Mouse (Mus musculus): ENCODE results near the gene Wrap53. TPM values are rescaled to one million over a fixed set of nuclear protein-coding genes. Genes with fewer than 3 reads are reported as not detected.
"Not testable (repeated sequence)": the region's sequence is repeated elsewhere in the genome, so short reads cannot be mapped to it uniquely, and the experiment has no call there.

Wrap53 gene
- polyA plus RNA-seq, 1 experiment from 2014 or later: 23.2 TPM

DNA sequence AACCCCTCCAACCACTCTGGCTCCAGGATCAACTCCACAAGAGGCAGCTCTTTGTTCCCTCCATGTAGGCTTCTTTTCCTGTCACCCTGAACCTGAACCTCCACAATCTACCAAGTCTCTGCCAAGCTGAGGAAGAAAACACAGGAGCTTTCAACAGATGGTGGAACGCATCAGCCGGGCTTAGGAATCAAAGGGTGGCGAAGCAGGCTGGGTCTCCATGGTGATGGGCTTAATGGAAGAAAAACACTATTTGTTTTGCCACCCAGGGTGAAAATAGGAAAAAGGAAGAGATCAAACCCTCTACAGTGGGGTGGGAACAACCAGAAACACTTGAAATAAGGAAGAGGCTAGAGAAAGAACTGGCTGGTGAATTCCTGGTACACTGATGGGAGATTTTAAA is 36.5 kb downstream of the Wrap53 start:
- H3K9ac ChIP-seq: no peak overlapping the region
- no peak for ATAC-seq (replicated peaks)
- 6% methylated on average over 3 of the region's 3 CpGs for WGBS

DNA sequence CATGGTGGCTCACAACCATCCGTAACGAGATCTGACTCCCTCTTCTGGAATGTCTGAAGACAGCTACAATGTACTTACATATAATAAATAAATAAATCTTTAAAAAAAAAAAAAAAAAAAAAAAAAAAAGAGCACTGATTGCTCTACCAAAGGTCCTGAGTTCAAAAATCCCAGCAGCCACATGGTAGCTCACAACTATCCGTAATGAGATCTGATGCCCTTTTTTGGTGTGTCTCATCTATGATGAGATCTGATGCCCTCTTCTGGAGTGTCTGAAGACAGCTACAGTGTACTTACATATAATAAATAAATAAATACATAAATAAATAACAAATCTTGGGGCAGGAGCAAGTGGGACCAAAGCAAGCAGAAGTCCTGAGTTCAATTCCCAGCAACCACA is 38.3 kb downstream of the Wrap53 start:
- 77% methylated on average over 3 of the region's 3 CpGs for WGBS
- not testable (repeated sequence) for H3K4me2 ChIP-seq; H3K9me3 ChIP-seq; H3K9ac ChIP-seq; H3K36me3 ChIP-seq (replicated peaks); ATAC-seq (replicated peaks); H3K27me3 ChIP-seq (replicated peaks); H3K27ac ChIP-seq; H3K4me3 ChIP-seq
- peaks cover 39% of the 10 kb centered on the region for H3K4me1 ChIP-seq

More for the DNA sequence above, 36.5 kb downstream of the Wrap53 start:
- peaks cover 58% of the 10 kb centered on the region for H3K4me1 ChIP-seq
- no peak overlapping the region for H3K4me3 ChIP-seq
- H3K36me3 ChIP-seq (replicated peaks): no peaks in the 10 kb centered on the region
- H3K27me3 ChIP-seq (replicated peaks): no peaks in the 10 kb centered on the region
- peak overlapping the region; percentile 10; the same call in 1 of the 2 replicates for H3K4me2 ChIP-seq
- peak overlapping the region; percentile 71 for H3K27ac ChIP-seq
- no peaks in the 10 kb centered on the region for H3K9me3 ChIP-seq

GRCm38 (mm10) chr11:69540700-69541099 is 39.4 kb downstream of the Wrap53 start:
- Histone ChIP-seq H3K4me1 (peaks cover 29% of the 10 kb centered on the region), H3K9ac (no peak overlapping the region), H3K9me3 (no peaks in the 10 kb centered on the region), H3K27me3 (replicated peaks) (no peaks in the 10 kb centered on the region), H3K4me3 (no peak overlapping the region), H3K27ac (no peak overlapping the region), H3K4me2 (no peak overlapping the region), H3K36me3 (replicated peaks) (no peaks in the 10 kb centered on the region)
- WGBS: 100% methylated on average over 2 of the region's 2 CpGs
- ATAC-seq (replicated peaks): no peak

DNA sequence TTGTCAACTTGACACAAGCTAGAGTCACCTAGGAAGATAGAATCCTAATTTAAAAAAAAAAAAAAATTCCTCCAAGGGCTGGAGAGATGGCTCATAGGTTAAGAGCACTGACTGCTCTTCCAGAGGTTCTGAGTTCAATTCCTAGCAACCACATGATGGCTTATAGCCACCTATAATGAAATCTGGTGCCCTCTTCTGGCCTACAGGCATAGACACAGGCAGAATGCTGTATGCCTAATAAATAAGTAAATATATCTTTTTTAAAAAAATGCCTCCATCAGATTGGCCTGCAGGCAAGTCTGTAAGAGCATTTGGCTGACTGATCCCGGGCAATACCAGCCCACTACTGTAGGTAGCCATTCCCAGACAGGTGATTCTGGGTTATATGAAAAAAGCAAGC is 45.1 kb downstream of the Wrap53 start:
- H3K36me3 ChIP-seq (replicated peaks): no peaks in the 10 kb centered on the region
- H3K27ac ChIP-seq: no peak overlapping the region
- no peaks in the 10 kb centered on the region for H3K4me1 ChIP-seq
- H3K9me3 ChIP-seq: no peaks in the 10 kb centered on the region
- no peak overlapping the region for H3K4me3 ChIP-seq
- H3K27me3 ChIP-seq (replicated peaks): no peaks in the 10 kb centered on the region
- no peak overlapping the region for H3K9ac ChIP-seq
- no peak overlapping the region for H3K4me2 ChIP-seq
- no peak for ATAC-seq (replicated peaks)
- WGBS: 80% methylated on average over 1 of the region's 1 CpGs

DNA sequence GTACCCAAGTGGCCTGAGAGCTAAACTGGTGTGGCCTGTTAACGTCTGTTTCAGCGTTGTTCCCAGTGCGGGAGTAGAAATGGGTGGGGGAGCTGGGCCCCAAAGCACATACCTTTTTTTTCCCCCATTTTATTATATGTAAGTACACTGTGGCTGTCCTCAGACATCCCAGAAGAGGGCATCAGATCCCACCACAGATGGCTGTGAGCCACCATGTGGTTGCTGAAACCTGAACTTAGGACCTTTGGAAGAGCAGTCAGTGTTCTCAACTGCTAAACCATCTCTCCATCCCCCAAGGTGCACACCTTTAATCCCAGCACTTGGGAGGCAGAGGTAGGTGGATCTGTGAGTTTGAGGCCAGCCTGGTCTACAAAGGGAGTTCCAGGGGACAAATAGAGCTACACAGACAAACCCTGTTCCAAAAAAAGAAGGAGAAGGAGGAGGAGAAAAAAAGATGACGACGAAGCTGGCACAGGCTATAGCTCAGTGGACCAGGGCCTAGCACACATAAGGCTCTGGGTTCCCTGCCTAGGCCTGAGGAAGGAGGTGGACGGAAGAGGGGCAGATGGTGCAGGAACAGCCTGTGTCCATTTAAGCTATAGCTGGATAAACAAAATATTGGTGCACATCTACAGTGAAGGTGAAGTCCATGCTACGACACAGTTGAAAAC is 47.4 kb downstream of the Wrap53 start:
- Histone ChIP-seq H3K9ac (no peak overlapping the region), H3K4me2 (no peak overlapping the region), H3K4me1 (peaks cover 5% of the 10 kb centered on the region), H3K9me3 (no peaks in the 10 kb centered on the region), H3K36me3 (replicated peaks) (no peaks in the 10 kb centered on the region), H3K27ac (no peak overlapping the region), H3K4me3 (no peak overlapping the region), H3K27me3 (replicated peaks) (no peaks in the 10 kb centered on the region)
- ATAC-seq (replicated peaks): no peak
- 87% methylated on average over 7 of the region's 7 CpGs for WGBS

- H3K4me3 ChIP-seq; H3K27me3 ChIP-seq (replicated peaks); H3K27ac ChIP-seq; H3K36me3 ChIP-seq (replicated peaks); ATAC-seq (replicated peaks); H3K9me3 ChIP-seq; H3K4me2 ChIP-seq; H3K9ac ChIP-seq: not testable (repeated sequence)
- peaks cover 23% of the 10 kb centered on the region for H3K4me1 ChIP-seq
- 87% methylated on average over 6 of the region's 6 CpGs for WGBS
These were observed 49.3 kb downstream of the Wrap53 start for GRCm38 (mm10) chr11:69530755-69531154.

- WGBS: 94% methylated on average over 3 of the region's 3 CpGs
- not testable (repeated sequence) for ATAC-seq (replicated peaks); H3K4me2 ChIP-seq; H3K4me3 ChIP-seq; H3K27ac ChIP-seq; H3K36me3 ChIP-seq (replicated peaks); H3K9ac ChIP-seq; H3K9me3 ChIP-seq; H3K27me3 ChIP-seq (replicated peaks)
- peaks cover 23% of the 10 kb centered on the region for H3K4me1 ChIP-seq
These were observed 49.8 kb downstream of the Wrap53 start for GRCm38 (mm10) chr11:69530281-69530680.

DNA sequence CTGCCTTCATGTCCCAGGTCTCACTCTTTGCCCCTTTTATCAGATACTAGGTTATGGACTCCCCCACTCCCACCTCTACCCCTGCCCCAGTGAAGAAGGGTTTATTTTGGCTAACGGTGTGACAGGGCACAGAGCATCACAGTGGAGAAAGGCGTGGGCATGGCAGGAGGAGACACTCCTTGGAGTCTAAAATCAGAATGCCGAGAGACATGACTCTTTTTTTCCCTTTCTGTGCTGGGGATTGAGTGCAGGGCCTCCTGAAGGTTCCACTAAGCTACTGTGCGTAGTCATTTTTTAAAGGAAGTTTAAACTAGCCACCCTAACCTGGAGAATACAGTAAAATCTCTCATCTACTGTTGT is 52.0 kb downstream of the Wrap53 start:
- 66% methylated on average over 4 of the region's 4 CpGs for WGBS
- 0 out of 2 replicates have a peak, but pooled peaks have one; percentile 29 for ATAC-seq (replicated peaks)
- no peak overlapping the region; the same call in 1 of the 2 replicates for H3K9ac ChIP-seq

GRCm38 (mm10) chr11:69527098-69528030 is 52.7 kb downstream of the Wrap53 start:
- Histone ChIP-seq H3K9me3 (no peaks in the 10 kb centered on the region), H3K4me1 (peaks cover 23% of the 10 kb centered on the region), H3K27me3 (replicated peaks) (no peaks in the 10 kb centered on the region), H3K9ac (peak overlapping the region; percentile 48), H3K4me2 (peak overlapping the region; percentile 53), H3K36me3 (replicated peaks) (no peaks in the 10 kb centered on the region), H3K27ac (peak overlapping the region; percentile 97), H3K4me3 (peak overlapping the region; percentile 23)
- 2% methylated on average over 30 of the region's 30 CpGs for WGBS
- peak; percentile 76 for ATAC-seq (replicated peaks)

More for the DNA sequence above, 52.0 kb downstream of the Wrap53 start:
- Histone ChIP-seq H3K4me1 (peaks cover 23% of the 10 kb centered on the region), H3K4me2 (peak overlapping the region; percentile 53), H3K27me3 (replicated peaks) (no peaks in the 10 kb centered on the region), H3K4me3 (no peak overlapping the region), H3K9me3 (no peaks in the 10 kb centered on the region), H3K36me3 (replicated peaks) (no peaks in the 10 kb centered on the region), H3K27ac (peak overlapping the region; percentile 97)

GRCm38 (mm10) chr11:69526631-69527030 is 53.4 kb downstream of the Wrap53 start:
- Histone ChIP-seq H3K27me3 (replicated peaks) (no peaks in the 10 kb centered on the region), H3K4me1 (peaks cover 23% of the 10 kb centered on the region), H3K36me3 (replicated peaks) (no peaks in the 10 kb centered on the region), H3K9ac (peak overlapping the region; percentile 48; the same call in 1 of the 2 replicates), H3K9me3 (no peaks in the 10 kb centered on the region), H3K4me3 (peak overlapping the region; percentile 23), H3K27ac (peak overlapping the region; percentile 97), H3K4me2 (peak overlapping the region; percentile 53)
- WGBS: 15% methylated on average over 4 of the region's 4 CpGs
- ATAC-seq (replicated peaks): 0 out of 2 replicates have a peak, but pooled peaks have one; percentile 43

- Histone ChIP-seq H3K27ac (peak overlapping the region; percentile 97), H3K4me1 (peaks cover 23% of the 10 kb centered on the region), H3K36me3 (replicated peaks) (no peaks in the 10 kb centered on the region), H3K9ac (no peak overlapping the region), H3K9me3 (no peaks in the 10 kb centered on the region), H3K4me3 (no peak overlapping the region), H3K27me3 (replicated peaks) (no peaks in the 10 kb centered on the region), H3K4me2 (no peak overlapping the region)
- ATAC-seq (replicated peaks): no peak
- whole genome bisulfite sequencing: 79% methylated on average over 9 of the region's 9 CpGs
These were observed 54.4 kb downstream of the Wrap53 start for GRCm38 (mm10) chr11:69525661-69526060.

GRCm38 (mm10) chr11:69523651-69524050 is 56.4 kb downstream of the Wrap53 start:
- Histone ChIP-seq H3K4me3 (no peak overlapping the region), H3K27me3 (replicated peaks) (no peaks in the 10 kb centered on the region), H3K9ac (no peak overlapping the region), H3K27ac (no peak overlapping the region), H3K4me2 (no peak overlapping the region), H3K4me1 (peaks cover 23% of the 10 kb centered on the region), H3K36me3 (replicated peaks) (no peaks in the 10 kb centered on the region), H3K9me3 (no peaks in the 10 kb centered on the region)
- no peak for ATAC-seq (replicated peaks)
- 87% methylated on average over 4 of the region's 4 CpGs for WGBS
